Mouse (Mus musculus) midbrain, embryonic 13.5 days (tissue): Measurements from ENCODE around the gene Slc50a1. TPM values are rescaled to one million over a fixed set of nuclear protein-coding genes. Genes with fewer than 3 reads are reported as not detected.

Source experiments
- ATAC-seq: fragments of 200-750 bp; cut with Nextera tagmentation; 2 replicates; pipeline ENCODE4 v1.8.0; 2017; ENCODE audit warnings: mild to moderate bottlenecking, moderate TSS enrichment, moderate library complexity
- H3K27ac ChIP-seq: fragments of 300-500 bp; sonication (generic); 2 replicates; pipeline ENCODE4 v1.5.1; 2015; ENCODE audit warnings: inconsistent platforms, mild to moderate bottlenecking, moderate library complexity
- H3K27me3 ChIP-seq: fragments of 300-500 bp; sonication (generic); 2 replicates; pipeline ENCODE4 v1.6.1; 2015; ENCODE audit warnings: mild to moderate bottlenecking, inconsistent platforms
- H3K36me3 ChIP-seq: fragments of 300-500 bp; sonication (generic); 2 replicates; pipeline ENCODE4 v1.6.1; 2015; ENCODE audit warnings: mild to moderate bottlenecking, inconsistent platforms
- H3K4me1 ChIP-seq: fragments of 300-500 bp; sonication (generic); replicated peaks from 2 replicates; pipeline ENCODE4 v1.6.1; 2015; ENCODE audit warnings: inconsistent platforms
- H3K4me2 ChIP-seq: fragments of 300-500 bp; sonication (generic); replicated peaks from 2 replicates; pipeline ENCODE4 v1.6.1; 2015; ENCODE audit warnings: moderate library complexity, mild to moderate bottlenecking, inconsistent platforms
- H3K4me3 ChIP-seq: fragments of 300-500 bp; sonication (generic); replicated peaks from 2 replicates; pipeline ENCODE4 v1.5.1; 2015; ENCODE audit warnings: mild to moderate bottlenecking, inconsistent platforms
- H3K9ac ChIP-seq: fragments of 300-500 bp; sonication (generic); replicated peaks from 2 replicates; pipeline ENCODE4 v1.6.1; 2015; ENCODE audit warnings: mild to moderate bottlenecking, inconsistent platforms
- H3K9me3 ChIP-seq: fragments of 300-500 bp; sonication (generic); 2 replicates; pipeline ENCODE4 v1.6.1; 2016; ENCODE audit warnings: mild to moderate bottlenecking, inconsistent platforms
- WGBS: fragments of 180-500 bp; shearing (Covaris S2); methylation state at CpG from one replicate; pipeline ENCODE4 v1.1.7; 2015; 5-methylcytosine and 5-hydroxymethylcytosine counted together
- polyA plus RNA-seq: library from polyadenylated mRNA; unstranded; fragments of >200 nt; fragmentation: Nextera tagmentation; extraction: Ambion mirVana; gene quantifications from 2 replicates; pipeline ENCODE4 v1.2.1, GENCODE M21; 2015

The Slc50a1 gene
- polyA plus RNA-seq, 1 experiment from 2014 or later: 37.5 TPM

DNA sequence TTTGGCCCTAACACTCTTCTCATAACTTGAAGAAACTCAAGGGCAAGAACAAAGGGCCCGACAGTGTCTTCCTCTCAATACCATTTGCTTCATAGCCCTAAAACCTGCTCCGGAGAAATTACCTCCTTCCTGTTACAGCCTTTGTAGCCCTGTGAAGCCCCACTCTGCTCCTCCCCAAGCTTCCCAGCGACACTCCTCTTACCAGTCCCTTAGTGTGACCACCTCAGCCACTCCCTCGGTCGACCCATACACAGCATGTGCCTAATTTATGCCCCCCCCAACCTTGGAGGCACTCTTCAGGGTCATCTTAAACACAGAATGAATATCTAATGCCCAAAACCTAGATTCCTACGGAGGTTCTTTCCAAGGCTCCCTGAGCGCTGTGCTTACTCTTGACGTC lies 8.3 kb upstream of the Slc50a1 start:
- Histone ChIP-seq H3K4me1 (peaks cover 33% of the 10 kb centered on the region), H3K4me3 (peak overlapping the region; percentile 44), H3K9ac (no peak overlapping the region), H3K9me3 (no peaks in the 10 kb centered on the region), H3K27me3 (peaks cover 55% of the 10 kb centered on the region), H3K27ac (no peak overlapping the region), H3K4me2 (peak overlapping the region; percentile 82), H3K36me3 (no peaks in the 10 kb centered on the region)
- ATAC-seq: no peak
- 32% methylated on average over 8 of the region's 8 CpGs for WGBS

DNA sequence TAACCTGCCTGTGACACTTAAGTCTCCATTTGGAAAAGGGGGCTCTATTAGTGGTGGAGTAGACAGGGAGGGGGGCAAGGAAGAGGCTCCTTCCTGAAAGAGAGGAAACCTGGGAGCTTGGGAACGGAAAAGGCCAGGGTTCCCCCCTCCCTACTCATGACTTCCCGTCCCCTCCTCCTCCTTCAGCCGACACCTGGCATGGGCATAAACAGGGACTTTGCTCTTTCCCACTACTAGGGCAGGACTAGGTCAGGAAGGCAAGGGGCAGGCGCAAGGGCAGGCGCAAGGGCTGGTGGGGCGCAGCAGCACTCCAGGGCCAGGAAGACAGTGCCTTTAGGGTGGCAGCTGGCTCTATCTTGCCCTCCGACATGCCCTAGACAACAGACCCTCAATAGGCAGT lies 7.7 kb upstream of the Slc50a1 start:
- peak overlapping the region; percentile 82 for H3K4me2 ChIP-seq
- H3K9me3 ChIP-seq: no peaks in the 10 kb centered on the region
- H3K4me1 ChIP-seq: peaks cover 33% of the 10 kb centered on the region
- H3K27me3 ChIP-seq: peaks cover 55% of the 10 kb centered on the region
- H3K27ac ChIP-seq: no peak overlapping the region
- H3K9ac ChIP-seq: no peak overlapping the region
- no peaks in the 10 kb centered on the region for H3K36me3 ChIP-seq
- no peak for ATAC-seq
- 0 out of 2 replicates have a peak overlapping the region, but pooled peaks have one; percentile 2 for H3K4me3 ChIP-seq
- 76% methylated on average over 7 of the region's 7 CpGs for WGBS

GRCm38 (mm10) chr3:89277281-89278021 lies 7.1 kb upstream of the Slc50a1 start:
- Histone ChIP-seq H3K4me3 (0 out of 2 replicates have a peak overlapping the region, but pooled peaks have one; percentile 2), H3K4me2 (peak overlapping the region; percentile 82; the same call in 1 of the 2 replicates), H3K36me3 (no peaks in the 10 kb centered on the region), H3K9me3 (no peaks in the 10 kb centered on the region), H3K9ac (0 out of 2 replicates have a peak overlapping the region, but pooled peaks have one; percentile 32), H3K27ac (no peak overlapping the region), H3K4me1 (peaks cover 33% of the 10 kb centered on the region), H3K27me3 (peaks cover 55% of the 10 kb centered on the region)
- WGBS: 61% methylated on average over 14 of the region's 14 CpGs
- ATAC-seq: no peak

- Histone ChIP-seq H3K9me3 (no peaks in the 10 kb centered on the region), H3K27ac (no peak overlapping the region), H3K4me1 (peaks cover 23% of the 10 kb centered on the region), H3K4me3 (no peak overlapping the region), H3K36me3 (no peaks in the 10 kb centered on the region), H3K27me3 (peaks cover 47% of the 10 kb centered on the region), H3K4me2 (no peak overlapping the region), H3K9ac (no peak overlapping the region)
- 91% methylated on average over 13 of the region's 13 CpGs for WGBS
- ATAC-seq: no peak
Observed at GRCm38 (mm10) chr3:89276061-89276460, 5.7 kb upstream of the Slc50a1 start.

- Histone ChIP-seq H3K27me3 (peaks cover 7% of the 10 kb centered on the region), H3K4me1 (peaks cover 34% of the 10 kb centered on the region), H3K4me2 (no peak overlapping the region), H3K36me3 (no peaks in the 10 kb centered on the region), H3K9me3 (no peaks in the 10 kb centered on the region), H3K4me3 (no peak overlapping the region), H3K27ac (no peak overlapping the region), H3K9ac (no peak overlapping the region)
- ATAC-seq: no peak
- WGBS: 63% methylated on average over 6 of the region's 6 CpGs
Observed at GRCm38 (mm10) chr3:89271760-89272159, 1.4 kb upstream of the Slc50a1 start.

- peak overlapping the region; percentile 78; the same call in 1 of the 2 replicates for H3K9ac ChIP-seq
- peaks cover 38% of the 10 kb centered on the region for H3K4me1 ChIP-seq
- H3K4me3 ChIP-seq: peak overlapping the region; percentile 52
- peak overlapping the region; percentile 63; the same call in 1 of the 2 replicates for H3K27ac ChIP-seq
- no peaks in the 10 kb centered on the region for H3K36me3 ChIP-seq
- peak overlapping the region; percentile 74 for H3K4me2 ChIP-seq
- no peaks in the 10 kb centered on the region for H3K27me3 ChIP-seq
- no peaks in the 10 kb centered on the region for H3K9me3 ChIP-seq
- ATAC-seq: no peak
- 70% methylated on average over 6 of the region's 6 CpGs for WGBS
Observed at GRCm38 (mm10) chr3:89270891-89271290, 521 bp upstream of the Slc50a1 start.

DNA sequence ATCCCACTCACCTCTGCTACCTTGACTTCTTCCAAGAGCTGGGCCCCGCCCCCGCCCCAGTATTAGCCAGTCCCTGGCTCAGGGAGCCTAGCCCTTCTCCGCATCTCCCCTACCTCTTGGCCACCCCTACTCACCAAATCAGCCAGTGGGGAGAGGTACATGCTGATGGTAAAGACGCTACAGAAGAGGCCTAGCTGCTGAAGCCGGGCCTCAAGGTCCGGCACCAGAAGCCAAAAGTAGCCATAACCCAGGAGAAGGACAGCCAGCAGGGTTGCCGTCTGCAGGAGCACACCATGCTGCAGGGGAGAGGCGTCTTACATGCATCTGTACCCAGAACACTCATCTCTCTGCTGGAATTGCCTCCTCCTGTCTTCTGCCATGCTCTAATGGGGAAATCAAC lies 1.5 kb downstream of the Slc50a1 start:
- Histone ChIP-seq H3K4me1 (peaks cover 40% of the 10 kb centered on the region), H3K9ac (no peak overlapping the region), H3K27me3 (no peaks in the 10 kb centered on the region), H3K4me3 (no peak overlapping the region), H3K4me2 (0 out of 2 replicates have a peak overlapping the region, but pooled peaks have one; percentile 11), H3K36me3 (no peaks in the 10 kb centered on the region), H3K9me3 (no peaks in the 10 kb centered on the region), H3K27ac (no peak overlapping the region)
- 46% methylated on average over 8 of the region's 8 CpGs for WGBS
- ATAC-seq: no peak

DNA sequence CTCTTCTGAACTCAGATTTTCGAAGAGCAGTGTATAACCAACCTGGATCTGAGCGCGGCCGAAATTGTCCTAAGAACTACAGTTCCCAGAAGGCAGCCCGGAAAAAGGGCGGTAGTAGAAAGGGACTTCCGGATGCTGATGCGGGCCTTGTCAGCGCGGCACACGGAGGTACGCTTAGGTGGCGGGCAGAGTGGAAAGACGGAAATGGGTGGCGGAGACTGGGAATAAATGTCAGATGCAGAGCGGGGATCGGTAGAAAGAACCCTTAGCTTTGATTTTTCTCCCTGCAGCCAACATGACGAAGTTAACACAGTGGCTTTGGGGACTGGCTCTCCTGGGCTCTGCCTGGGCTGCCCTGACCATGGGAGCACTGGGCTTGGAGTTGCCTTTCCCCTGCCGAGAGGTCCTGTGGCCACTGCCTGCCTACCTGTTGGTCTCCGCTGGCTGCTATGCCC lies 3.9 kb downstream of the Slc50a1 start:
- Histone ChIP-seq H3K27me3 (no peaks in the 10 kb centered on the region), H3K9me3 (no peaks in the 10 kb centered on the region), H3K4me2 (peak overlapping the region; percentile 82), H3K9ac (peak overlapping the region; percentile 84), H3K36me3 (no peaks in the 10 kb centered on the region), H3K27ac (peak overlapping the region; percentile 76), H3K4me3 (peak overlapping the region; percentile 64), H3K4me1 (peaks cover 40% of the 10 kb centered on the region)
- WGBS: under 1% methylated on average over 20 of the region's 20 CpGs
- ATAC-seq: peak; percentile 93

DNA sequence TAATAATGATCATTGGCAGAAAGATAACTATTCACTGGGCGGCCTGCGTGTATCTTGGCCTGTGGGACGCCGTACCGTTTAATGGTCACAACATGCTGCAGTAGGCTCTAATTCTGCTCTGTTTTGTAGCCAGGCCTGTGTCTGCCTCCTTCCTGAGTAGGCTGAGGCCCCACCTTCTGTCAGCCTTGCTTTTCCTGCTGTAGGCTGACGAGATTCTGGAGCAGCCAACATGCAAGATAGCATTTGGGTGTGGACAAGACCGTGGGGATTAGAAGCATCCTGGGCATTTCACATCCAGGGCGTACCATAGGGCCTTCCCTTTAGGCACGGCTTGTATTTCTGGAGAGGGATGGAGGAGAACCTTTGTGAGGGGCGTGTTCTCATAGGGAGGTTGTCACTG lies 8.0 kb downstream of the Slc50a1 start:
- Histone ChIP-seq H3K27ac (no peak overlapping the region), H3K9me3 (no peaks in the 10 kb centered on the region), H3K4me2 (no peak overlapping the region), H3K4me1 (peaks cover 12% of the 10 kb centered on the region), H3K27me3 (peaks cover 3% of the 10 kb centered on the region; the same call in 1 of the 2 replicates), H3K4me3 (no peak overlapping the region), H3K9ac (no peak overlapping the region), H3K36me3 (no peaks in the 10 kb centered on the region)
- 78% methylated on average over 10 of the region's 10 CpGs for WGBS
- no peak for ATAC-seq

DNA sequence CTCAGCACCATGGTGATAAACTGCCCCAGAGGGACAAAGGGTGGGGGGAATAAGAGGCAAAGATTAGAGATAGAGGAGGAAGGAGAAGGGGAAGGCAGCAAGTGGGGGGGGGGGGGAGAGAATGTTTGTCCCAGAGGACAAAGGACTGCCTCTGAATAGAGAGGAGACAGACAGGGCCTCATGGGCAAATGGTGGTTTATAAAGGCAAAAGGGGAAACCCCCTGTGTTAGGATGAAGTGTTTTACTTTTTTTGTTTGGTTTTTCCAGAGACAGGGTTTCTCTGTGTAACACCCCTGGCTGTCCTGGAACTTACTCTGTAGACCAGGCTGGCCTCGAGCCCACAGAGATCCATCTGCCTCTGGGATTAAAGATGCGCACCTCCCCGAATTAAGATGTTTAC lies 10.2 kb downstream of the Slc50a1 start:
- H3K27me3 ChIP-seq: peaks cover 3% of the 10 kb centered on the region; the same call in 1 of the 2 replicates
- H3K27ac ChIP-seq: no peak overlapping the region
- no peak overlapping the region for H3K4me3 ChIP-seq
- H3K4me1 ChIP-seq: no peaks in the 10 kb centered on the region
- no peaks in the 10 kb centered on the region for H3K9me3 ChIP-seq
- no peak overlapping the region for H3K9ac ChIP-seq
- H3K4me2 ChIP-seq: no peak overlapping the region
- WGBS: 47% methylated on average over 3 of the region's 3 CpGs
- no peaks in the 10 kb centered on the region for H3K36me3 ChIP-seq
- no peak for ATAC-seq

DNA sequence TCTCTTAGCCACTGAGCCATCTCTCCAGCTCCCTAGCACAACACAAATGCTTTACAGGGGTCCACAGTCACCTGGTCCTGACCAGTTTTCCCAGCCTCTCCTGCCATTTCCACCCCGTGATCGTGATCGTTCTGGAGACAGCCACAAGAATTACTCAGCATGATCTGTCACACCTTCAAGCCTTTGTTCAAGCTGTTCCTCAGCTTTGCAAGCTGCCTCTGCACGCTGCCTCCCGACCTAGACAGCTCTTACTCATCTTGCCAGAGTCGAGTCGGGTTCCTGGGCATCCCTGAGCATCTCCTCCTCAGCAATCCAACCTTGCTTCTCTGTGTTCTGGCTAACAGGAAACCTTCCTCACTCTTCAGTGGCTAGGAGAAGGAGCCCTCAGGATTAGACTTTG lies 11.3 kb downstream of the Slc50a1 start, which contains the start of gene Dpm3:
TSS of gene Dpm3 (plus strand) at position 283 of the 400 bp plus-strand sequence.
- H3K27me3 ChIP-seq: peaks cover 3% of the 10 kb centered on the region; the same call in 1 of the 2 replicates
- no peaks in the 10 kb centered on the region for H3K4me1 ChIP-seq
- no peak within 1 kb of the TSS for H3K9ac ChIP-seq
- H3K27ac ChIP-seq: no peak within 1 kb of the TSS
- 66% methylated on average over 7 of the region's 7 CpGs for WGBS
- no peak within 1 kb of the TSS for H3K4me2 ChIP-seq
- H3K9me3 ChIP-seq: no peaks in the 10 kb centered on the region
- H3K36me3 ChIP-seq: no peaks in the 10 kb centered on the region
- ATAC-seq: no peak
- H3K4me3 ChIP-seq: no peak within 1 kb of the TSS

DNA sequence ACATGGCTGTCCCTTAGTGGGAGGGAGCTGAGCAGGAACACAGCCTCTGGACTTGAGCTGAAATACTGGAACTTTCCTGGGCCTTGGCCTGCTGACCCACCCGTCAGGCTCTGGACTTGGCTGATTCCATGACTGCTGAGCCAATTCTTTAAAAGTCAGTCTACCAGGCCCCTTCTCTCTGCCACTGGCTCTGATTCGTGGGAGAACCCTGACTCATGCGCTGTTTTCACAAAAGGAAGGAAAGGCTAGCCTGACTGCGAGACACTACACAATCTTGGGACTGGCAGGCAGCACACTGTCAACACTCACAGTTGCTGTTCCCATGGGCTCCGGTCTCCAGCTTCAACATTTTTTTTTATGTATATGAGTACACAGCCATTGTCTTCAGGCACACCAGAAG lies 14.2 kb downstream of the Slc50a1 start:
- 82% methylated on average over 5 of the region's 5 CpGs for WGBS
- no peak overlapping the region for H3K4me2 ChIP-seq
- H3K36me3 ChIP-seq: no peaks in the 10 kb centered on the region
- H3K4me3 ChIP-seq: no peak overlapping the region
- no peaks in the 10 kb centered on the region for H3K9me3 ChIP-seq
- peaks cover 6% of the 10 kb centered on the region for H3K4me1 ChIP-seq
- no peak overlapping the region for H3K27ac ChIP-seq
- ATAC-seq: no peak
- no peak overlapping the region for H3K9ac ChIP-seq
- H3K27me3 ChIP-seq: peaks cover 6% of the 10 kb centered on the region; the same call in 1 of the 2 replicates
